Mouse (Mus musculus) CD4-positive, CD25-positive, alpha-beta regulatory T cell, adult 4 months (primary cell): ENCODE data around the gene Cby1. TPM values are rescaled to one million over a fixed set of nuclear protein-coding genes. Genes with fewer than 3 reads are reported as not detected.
"Not testable (repeated sequence)": the region's sequence is repeated elsewhere in the genome, so short reads cannot be mapped to it uniquely, and the experiment has no call there.

Experiments
- ATAC-seq: one replicate; pipeline ENCODE4 v1.8.0; 2017
- polyA plus RNA-seq, 2 experiments: library from polyadenylated mRNA; unstranded; fragments of 100-300 nt; shearing (Covaris generic); gene quantifications; one replicate each; pipeline ENCODE4 v1.2.1; 2017

Gene Cby1
- polyA plus RNA-seq = 10 to 100 TPM; 16.1 to 16.3 TPM

DNA sequence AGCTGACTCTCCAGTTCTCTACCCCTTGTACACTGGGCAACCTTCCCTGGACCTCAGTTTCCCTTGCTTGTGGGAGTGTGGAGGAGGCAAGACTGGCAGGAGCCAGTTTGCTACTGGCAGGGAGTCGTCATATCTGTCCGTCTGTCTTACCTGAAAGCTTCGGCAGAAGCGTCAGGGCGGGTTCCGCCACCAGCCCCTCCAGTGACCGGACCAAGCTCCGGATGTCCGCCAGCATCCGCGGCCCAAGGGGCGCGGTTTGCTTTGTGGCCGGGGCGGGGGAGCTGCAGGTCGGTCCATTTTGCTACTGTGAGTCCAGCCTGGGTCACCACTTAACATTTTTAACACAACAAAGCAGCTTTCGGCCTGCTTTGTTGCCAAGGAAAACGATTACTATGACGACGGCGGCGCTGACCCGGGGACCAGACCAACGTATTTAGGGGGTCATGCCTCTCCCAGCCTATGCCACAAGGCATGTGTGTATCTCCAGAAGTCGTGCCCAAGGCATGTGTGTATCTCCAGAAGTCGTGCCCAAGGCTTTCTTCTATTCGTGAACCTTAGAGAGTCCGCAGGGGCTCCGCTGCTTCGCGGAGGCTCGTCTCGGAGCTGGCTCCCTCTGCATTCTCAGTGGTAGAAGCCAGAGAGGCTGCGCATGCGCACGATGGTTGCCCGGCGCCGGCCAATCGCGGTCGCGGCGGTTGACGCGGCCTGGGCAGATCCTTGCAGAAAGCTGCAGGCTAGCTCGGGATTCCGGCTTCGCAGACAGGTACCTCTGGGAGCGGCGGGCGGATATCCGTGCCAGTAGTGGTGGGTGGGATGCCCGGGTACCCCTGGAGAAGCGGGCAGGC, at the start of gene Cby1, which contains the start of gene Fam227a:
TSS of gene Cby1 (plus strand) at position 669 of the 845 bp plus-strand sequence.
TSS of gene Fam227a (minus strand) at position 426 of the 845 bp plus-strand sequence.
- ATAC-seq = peak; percentile 89

DNA sequence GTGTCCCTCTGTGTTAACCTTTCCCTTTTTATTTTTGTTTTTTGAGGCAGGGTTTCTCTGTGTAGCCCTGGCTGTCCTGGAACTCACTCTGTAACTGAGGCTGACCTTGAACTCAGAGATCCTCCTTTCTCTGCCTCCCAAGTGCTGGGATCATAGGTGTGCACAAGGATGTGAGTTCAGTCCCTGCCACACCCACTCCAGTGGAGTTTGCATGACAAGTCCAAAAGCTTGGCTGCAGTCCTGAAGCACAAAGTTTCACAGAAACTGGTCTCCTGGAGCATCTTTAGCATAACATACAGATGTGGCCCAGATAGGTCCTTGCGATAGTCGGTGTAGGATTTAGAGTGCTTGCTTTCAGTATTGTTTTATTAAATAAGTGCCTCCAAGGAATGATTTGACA, 49.8 kb upstream of the Cby1 start:
- no peak for ATAC-seq

DNA sequence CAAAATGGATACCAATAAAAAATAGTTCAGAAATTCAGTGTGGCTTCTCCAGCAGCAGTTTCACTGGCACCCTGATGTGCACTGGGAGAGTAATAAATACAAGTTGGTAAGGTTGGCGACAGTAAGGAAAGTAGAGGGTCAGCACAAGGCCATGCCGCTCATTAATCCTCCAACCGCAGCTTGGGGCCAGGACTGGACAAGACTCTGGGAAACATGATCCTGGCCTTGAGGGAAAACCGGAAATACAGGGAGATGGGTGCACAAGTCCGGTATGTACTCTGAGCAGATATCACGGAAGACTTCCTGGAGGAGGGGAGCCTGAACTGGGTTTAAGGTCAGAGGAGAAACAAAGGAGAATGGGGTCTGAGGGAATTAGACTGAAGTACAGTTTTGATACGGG, 43.5 kb upstream of the Cby1 start:
- ATAC-seq = no peak

DNA sequence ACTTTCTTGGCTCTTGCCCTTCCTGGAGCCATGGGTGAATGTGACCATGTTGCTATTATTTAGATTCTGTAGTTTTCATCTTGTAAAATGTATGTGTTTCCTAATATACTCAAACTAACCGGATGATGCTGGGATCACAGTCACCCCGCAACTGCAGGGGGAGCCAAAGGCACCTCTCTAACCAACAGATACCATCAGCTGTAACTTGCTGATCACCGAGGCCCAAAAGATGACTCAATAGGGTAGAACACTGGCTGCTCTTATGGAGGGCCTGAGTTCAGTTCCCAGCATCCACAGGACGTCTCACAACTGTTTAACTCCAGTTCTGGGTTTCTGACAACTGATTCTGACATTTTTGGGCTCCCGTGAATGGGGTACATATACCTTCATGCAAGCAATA, 42.3 kb upstream of the Cby1 start:
- no peak for ATAC-seq

DNA sequence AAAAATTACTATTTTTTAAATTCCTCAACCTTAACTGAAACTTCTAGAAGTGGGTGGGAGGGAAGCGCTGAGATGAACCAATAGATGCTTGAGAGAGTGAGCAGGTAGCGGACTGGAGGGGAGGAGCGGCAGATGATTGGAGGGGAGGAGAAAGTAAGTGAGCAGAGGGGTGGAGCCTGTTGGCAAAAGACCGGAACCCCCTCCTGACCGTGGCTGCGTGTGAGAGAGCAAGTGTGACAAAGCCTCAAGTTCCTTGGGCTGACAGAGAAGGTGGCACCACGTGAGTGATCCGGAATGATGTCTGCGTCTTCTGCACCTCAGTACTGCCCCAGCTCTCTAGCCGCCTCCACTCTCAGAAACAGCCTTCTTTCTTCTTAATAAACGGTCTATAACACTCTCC, 41.9 kb upstream of the Cby1 start:
- ATAC-seq = no peak

DNA sequence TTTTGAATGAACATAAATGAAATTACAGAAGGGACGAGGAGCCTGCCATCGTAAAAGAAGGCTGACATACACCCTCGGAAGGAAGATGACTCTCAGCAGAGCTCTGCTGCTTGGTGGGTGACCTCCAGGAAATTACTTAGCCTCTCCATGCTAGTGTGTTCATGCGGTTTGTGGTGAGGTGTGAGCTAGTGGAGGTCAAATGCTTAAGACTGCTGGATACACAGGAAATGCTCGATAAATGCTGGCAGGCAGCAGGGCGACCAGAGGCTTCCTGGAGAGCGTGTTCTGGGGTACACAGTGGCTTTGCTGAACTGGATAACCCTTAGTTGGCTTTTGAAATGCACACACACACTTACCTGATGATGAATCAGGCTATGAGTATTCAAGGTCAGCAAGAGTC, 40.5 kb upstream of the Cby1 start:
- no peak for ATAC-seq

DNA sequence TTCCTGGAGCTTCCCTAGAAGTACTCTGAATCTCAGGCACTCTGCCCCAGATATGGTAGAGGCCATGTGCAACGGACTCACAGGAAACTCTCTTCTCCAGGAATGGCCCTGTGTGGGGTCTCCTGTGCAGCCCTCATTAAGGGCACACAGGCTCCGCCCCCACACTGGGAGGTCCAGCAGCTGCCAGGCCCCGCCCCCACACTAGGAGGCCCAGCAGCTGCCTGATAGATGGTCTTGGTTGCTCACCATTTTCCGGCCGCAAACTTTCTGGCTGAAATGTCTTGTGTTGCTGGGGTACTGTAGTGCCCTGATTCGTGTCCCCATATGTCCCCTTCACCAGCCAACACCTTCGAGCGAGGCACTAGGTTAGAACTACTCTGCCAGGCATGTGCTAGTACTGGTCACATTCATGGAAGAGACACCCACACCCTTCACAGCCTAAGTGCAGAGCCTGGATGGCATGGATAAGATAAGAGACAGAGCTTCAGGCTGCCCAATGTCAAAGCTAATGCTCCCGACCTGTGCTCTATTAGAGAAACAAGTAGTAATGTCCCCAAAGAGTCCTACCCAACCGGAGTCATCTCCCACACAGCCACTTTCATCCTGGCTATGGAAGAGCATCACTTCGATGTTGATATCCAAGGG, 39.1 kb upstream of the Cby1 start:
- no peak for ATAC-seq

DNA sequence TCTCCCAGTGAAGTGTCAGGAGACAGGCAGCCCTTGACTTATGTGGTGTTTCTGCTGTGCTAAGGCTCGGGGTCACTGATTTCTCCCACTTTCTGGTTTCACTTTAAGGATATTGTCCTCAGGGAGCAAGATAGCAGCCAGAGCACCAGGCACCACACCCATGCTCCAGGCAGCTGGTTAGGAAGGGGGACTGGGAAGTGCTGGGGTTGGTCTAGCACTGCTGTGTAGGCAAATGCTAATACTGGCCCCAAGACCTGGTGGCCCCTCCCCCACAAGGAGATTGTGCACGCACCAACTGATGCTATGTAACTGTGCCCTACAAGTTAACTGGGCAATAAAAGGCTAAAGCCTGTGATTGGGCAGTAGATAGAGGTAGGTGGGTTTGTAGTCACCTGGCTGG, 28.5 kb upstream of the Cby1 start:
- ATAC-seq = no peak

DNA sequence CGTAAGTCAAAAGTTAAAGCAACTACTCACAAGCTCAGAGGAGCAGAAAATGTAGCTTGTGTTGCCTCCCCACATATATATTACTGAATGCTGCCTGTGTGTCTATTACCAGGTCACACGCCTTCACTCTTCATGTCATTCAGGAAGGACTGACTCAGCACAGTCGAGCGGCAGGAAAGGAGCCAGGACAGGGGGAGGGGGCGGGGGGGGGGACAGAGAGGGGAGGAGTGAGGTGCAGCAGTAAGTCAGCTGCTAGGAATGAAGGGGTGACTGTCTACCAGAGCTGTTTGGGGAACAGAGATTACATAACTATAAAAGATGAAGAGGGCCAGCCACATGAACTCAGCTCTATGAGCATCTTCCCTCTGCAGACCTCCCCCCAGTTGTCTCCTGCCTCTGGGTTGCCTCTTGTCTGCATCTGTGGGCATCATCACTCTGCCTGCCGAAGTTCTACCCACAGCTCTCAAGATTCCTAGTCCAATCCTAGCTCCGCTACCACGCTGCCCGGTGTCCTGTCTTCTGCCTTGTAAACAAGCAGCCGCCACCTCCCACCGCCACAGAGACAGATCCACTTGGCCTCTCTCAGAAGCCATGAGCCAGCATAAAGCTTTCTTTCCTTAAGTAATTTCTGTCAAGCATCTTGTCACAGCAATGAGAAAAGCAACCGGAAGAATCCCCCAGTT, 17.7 kb upstream of the Cby1 start:
- ATAC-seq = no peak

DNA sequence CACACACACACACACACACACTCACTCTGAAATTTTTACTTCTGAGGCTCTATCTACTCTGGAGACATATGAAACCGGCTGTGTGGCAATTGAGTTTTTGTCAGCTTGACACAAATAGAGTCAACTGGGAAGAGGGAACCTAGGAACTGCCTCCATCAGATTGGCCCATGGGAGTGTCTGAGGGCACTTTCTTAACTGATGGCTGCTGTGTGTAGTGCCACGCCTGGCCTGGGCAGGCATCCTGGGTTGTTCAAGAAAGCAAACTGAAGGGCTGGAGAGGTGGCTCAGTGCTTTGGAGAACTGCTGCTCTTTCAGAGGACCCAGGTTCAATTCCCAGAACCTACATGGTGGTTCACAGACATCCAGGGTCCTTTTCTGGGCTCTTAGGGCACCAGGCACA, 13.5 kb upstream of the Cby1 start:
- ATAC-seq = no peak

DNA sequence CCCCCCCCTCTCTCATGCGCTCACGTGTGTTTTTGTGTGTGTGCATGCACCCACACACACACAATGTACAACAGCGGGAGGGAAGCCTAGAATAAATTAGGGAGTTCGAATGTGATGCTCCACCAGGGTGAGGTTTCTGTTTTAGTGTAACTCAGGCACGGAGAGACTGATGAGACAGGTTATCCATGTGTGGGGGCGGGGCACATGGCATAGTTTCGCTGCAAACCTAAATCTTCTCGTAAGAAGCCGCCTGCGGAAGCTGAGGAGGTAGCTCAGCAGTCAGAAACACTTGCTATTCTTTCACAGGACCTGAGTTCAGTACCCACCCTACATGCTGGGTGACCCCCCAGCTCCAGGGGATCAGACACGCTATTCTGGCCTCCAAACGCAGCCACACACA, 10.9 kb upstream of the Cby1 start:
- ATAC-seq = no peak

DNA sequence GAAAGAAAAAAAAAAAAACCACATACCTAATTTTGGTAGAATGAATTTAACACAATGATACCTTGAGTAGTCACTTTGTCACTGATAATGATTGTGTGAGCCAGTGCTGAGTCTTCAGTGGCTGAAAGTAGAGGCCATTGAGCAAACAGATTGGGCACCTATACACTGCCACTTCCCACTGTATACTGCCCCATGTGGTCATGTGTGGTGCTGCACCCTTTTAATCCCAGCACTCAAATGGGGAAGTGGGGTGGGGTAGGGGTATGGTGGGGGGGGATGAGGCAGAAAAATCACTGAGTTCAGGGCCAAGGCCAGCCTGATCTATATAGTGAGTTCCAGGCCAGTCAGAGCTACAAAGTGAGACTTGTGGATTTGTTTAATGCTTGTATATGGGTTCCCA, 8.4 kb upstream of the Cby1 start:
- ATAC-seq = no peak

DNA sequence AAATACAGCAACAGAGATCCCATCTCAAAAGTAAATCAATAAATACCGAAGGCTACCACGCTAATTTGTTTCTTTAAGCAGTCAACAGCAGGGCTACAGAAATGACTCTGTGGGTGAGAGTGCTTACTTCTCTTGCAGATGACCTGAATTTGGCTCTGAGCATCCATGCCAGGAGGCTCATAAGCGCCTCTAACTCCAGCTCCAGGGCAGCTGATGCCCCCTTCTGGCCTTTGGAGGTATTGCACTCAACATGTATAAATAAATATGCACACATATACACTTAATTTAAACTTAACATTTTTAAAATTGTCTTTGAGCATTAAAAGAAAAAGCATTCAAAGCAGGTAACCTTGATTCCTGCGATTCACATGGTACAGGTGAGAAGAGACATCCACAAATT, 7.5 kb upstream of the Cby1 start:
- ATAC-seq = no peak

DNA sequence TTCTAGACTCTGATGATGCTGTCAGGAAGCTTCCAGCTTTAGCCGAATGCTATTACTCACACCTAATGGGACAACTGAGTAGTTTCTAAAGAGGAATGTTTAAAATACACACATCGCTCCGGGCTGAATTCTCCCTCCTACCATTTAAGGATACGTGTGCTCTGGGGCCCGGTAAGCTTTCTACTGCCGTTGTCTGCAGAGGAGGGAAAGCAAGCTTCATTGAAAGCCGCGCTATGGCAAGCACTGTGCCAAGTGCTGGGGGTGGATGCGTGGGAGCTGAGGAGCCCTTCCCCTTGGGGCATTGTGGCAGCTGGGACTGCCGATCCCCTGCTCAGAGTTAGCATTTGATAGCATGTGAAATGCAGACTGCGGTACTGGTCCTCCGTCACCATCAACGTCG, 2.5 kb upstream of the Cby1 start:
- ATAC-seq = no peak

DNA sequence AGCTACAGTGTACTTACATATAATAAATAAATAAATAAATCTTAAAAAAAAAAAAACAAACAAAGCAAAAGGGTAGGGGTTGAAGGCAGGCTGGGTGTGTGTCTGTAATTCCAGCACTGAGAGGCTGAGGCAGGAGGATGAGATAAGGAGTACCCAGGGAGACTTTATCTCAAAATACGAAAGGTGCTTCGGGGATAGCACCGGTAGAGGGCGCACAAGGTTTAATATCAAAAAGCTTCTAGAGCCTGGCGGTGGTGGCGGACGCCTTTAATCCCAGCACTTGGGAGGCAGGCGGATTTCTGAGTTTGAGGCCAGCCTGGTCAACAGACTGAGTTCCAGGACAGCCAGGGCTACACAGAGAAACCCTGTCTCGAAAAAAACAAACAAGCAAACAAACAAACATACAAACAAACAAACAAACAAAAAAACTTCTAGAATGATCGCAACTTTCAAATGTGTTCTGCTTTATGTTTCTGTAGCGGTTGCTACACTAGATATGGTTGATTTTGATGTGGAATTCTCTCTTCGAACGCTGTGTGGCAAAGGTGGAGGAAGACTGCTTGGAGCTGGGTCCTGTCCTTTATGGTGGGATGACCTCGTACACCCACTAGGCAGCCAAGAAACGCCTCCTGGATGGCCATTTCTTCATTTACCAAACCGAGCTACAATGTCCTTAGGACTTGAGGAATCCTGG, 1.0 kb upstream of the Cby1 start:
- peak; percentile 60 for ATAC-seq

DNA sequence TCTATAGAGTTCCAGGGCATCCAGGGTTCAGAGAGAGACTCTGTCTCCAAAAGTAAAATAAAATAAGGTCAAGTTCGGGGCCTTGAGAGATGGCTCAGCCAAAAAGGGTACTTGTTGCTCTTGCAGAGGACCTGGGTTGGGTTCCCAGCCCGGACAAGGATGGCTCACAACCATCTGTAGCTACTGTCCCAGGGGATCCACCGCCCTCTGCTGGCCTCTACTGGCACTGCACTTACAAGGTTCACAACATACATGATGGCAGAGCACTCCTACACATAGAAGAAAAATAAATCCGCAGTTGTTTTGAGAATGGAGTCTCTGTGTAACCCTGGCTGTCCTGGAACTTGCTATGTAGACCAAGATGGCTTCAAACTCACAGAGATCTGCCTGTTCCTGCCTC, 2.9 kb downstream of the Cby1 start:
- no peak for ATAC-seq

DNA sequence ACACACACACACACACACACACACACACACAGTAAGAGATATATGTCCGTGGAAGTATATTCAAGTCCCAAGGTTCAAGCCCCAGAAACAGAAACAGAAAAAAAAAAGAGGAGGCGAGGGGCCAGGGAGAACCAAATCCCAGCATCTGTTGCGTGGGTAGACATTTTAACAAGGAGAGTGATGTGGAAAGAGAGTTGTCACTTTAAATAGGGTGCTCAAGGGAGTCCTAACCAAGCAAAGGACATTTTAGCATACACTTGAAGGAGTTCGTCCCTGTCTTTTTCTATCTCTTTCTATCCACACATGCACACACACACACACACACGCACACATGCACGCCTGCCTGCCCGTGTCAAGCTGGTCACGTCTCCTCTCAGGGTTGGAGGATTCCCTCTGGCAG, 5.7 kb downstream of the Cby1 start:
- no peak for ATAC-seq

DNA sequence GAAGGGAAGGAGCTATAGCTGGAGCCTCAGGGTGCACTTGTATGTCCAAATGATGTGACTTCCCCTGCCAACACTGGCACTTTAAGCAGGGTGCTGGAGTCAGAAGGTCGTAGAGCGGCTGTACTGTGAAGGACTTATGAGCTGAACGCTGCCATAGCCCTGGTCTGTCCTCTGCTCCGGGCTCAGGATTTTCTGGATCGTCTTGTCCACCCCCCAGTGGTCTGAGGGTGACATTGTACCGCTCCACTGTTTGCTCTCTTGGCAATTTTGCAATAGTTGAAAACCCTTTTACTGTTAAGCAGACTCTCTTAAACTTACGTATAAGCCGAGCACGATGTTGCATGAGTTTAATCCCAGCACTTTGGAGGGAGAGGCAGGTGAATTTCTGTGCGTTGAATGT, 10.2 kb downstream of the Cby1 start:
- no peak for ATAC-seq

DNA sequence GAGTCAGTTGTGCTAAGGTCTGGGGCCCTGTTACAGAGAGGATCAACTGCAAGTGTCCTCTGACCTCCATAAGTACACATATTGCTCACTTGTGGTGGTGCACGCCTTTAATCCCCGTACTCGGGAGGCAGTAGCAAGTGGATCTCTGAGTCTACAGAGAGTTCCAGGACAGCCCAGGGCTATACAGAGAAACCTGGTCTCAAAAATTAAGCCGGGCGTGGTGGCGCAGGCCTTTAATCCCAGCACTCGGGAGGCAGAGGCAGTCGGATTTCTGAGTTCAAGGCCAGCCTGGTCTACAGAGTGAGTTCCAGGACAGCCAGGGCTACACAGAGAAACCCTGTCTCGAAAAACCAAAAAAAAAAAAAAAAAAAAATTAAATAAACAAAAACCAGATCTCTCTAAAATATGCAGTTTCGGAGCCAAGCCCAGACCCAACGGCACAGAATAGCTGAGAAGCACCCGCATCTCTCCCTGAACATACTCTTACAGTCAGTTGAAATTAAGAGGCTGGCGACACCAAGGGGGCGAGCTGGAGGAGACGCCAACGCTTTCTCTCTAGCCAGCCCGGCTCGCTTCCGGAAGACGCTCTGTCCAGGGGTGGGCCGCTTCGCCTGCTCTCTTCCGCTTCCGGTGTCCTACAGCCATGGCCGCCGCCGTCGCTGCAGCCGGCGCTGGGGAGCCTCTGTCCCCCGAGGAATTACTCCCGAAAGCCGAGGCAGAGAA, 11.4 kb downstream of the Cby1 start, which contains the start of gene Tomm22:
TSS of gene Tomm22 (plus strand) at position 613 of the 723 bp plus-strand sequence.
- peak; percentile 97 for ATAC-seq

DNA sequence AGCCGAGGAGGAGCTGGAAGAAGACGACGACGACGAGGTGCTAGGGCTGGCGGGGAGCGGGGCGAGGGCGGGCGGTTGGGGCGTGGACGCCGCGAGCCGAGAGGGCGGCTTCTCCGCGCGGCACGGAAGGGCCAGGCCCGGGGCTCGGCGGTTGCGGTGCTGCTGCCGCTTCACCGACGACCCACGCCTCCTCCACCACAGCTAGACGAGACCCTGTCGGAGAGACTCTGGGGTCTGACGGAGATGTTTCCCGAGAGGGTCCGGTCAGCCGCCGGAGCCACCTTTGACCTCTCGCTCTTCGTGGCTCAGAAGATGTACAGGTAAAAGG, 11.9 kb downstream of the Cby1 start:
- no peak for ATAC-seq

DNA sequence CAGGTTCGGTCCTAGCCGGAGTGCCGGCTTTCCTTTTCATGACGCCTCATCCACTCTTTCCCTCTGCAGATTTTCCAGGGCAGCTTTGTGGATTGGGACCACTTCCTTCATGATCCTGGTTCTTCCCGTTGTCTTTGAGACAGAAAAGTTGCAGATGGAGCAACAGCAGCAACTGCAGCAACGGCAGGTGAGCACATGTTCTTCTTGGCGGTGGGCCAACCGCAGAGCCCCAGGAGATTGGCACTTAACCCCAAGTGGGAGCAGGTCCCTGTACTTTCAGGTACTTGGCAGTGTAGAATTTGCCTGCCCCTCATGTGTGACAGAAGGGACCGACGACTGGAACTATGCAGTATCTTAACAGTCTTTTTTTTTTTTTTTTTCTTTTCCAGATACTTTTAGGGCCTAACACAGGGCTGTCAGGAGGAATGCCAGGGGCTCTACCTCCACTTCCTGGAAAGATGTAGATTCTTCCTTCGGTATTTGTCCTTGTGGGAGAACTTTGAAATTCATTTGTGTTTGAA, 12.9 kb downstream of the Cby1 start:
- not testable (repeated sequence) for ATAC-seq

DNA sequence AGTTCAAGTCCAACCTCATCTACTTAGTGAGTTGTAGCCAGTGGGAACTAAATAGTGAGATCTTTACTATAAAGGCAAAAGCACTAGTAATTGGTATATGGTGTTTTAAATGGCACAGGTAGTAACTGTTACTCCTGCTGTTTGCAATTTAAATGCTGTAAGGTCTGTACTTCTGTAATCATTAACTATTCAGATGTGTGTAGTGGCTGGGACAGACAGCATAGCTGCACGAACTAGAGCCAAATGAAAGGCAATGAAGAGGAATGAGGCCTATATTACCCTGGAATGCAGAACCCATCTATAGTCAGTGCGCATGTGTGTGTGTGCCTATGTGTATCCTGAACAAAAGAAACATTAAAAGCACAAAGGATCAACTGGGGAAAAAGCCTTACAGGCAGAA, 18.9 kb downstream of the Cby1 start:
- no peak for ATAC-seq
